Mouse (Mus musculus) MEL (cell line): Measurements from ENCODE around the gene Jmjd1c. TPM values are rescaled to one million over a fixed set of nuclear protein-coding genes. Genes with fewer than 3 reads are reported as not detected.

ENCODE experiments used
- DNase-seq: peaks from one replicate; pipeline ENCODE4 v3.0.0; 2011; ENCODE audit warnings: low read depth, low spot score
- H3K27ac ChIP-seq: 2 replicates; pipeline ENCODE4 v1.5.1; 2012; ENCODE audit warnings: low read depth, mild to moderate bottlenecking, control low read depth, low read length, moderate library complexity; ENCODE audit not compliant: control insufficient read depth
- H3K27me3 ChIP-seq, 2 experiments: fragments of 150-350 bp in 1 of 2; sonication (generic) in 1 of 2; 2 replicates each; pipeline ENCODE4 v1.6.1; 2012; ENCODE audit warnings: low read length in 2 of 2, mild to moderate bottlenecking in 2 of 2, improper control_type of control experiment in 1 of 2, moderate library complexity in 1 of 2; ENCODE audit not compliant: insufficient read depth in 2 of 2, control insufficient read depth in 1 of 2
- H3K36me3 ChIP-seq, 2 experiments: 2 replicates each; pipeline ENCODE4 v1.6.1; 2012 to 2014; ENCODE audit warnings: low read length in 2 of 2, improper control_type of control experiment in 1 of 2, inconsistent platforms in 1 of 2, mild to moderate bottlenecking in 1 of 2; ENCODE audit not compliant: insufficient read depth in 2 of 2, control insufficient read depth in 1 of 2
- H3K4me1 ChIP-seq, 2 experiments: fragments of 150-350 bp in 1 of 2; sonication (generic) in 1 of 2; 2 replicates each; pipeline ENCODE4 v1.6.1; 2012; ENCODE audit warnings: low read length in 2 of 2, improper control_type of control experiment in 1 of 2, mild to moderate bottlenecking in 1 of 2; ENCODE audit not compliant: insufficient read depth in 2 of 2, control insufficient read depth in 1 of 2
- H3K4me3 ChIP-seq, 2 experiments: fragments of 150-350 bp in 1 of 2; sonication (generic) in 1 of 2; 2 replicates each; pipeline ENCODE4 v1.5.1; 2012; ENCODE audit warnings: low read depth in 2 of 2, low read length in 2 of 2, mild to moderate bottlenecking in 2 of 2, moderate library complexity in 2 of 2, control low read depth in 1 of 2, improper control_type of control experiment in 1 of 2; ENCODE audit not compliant: control insufficient read depth in 1 of 2, insufficient read depth in 1 of 2
- H3K79me2 ChIP-seq: 2 replicates; pipeline ENCODE4 v1.6.1; 2012; ENCODE audit warnings: mild to moderate bottlenecking, low read length, moderate library complexity; ENCODE audit not compliant: control insufficient read depth, poor library complexity, insufficient read depth
- H3K9ac ChIP-seq: 2 replicates; pipeline ENCODE4 v1.6.1; 2012; ENCODE audit warnings: low read depth, mild to moderate bottlenecking, control low read depth, low read length, moderate library complexity; ENCODE audit not compliant: control insufficient read depth, poor library complexity, severe bottlenecking
- H3K9me3 ChIP-seq: fragments of 150-350 bp; sonication (generic); replicated peaks from 2 replicates; pipeline ENCODE4 v1.6.1; 2012; ENCODE audit warnings: mild to moderate bottlenecking, low read length, improper control_type of control experiment, moderate library complexity; ENCODE audit not compliant: insufficient read depth
- BHLHE40 ChIP-seq: IDR thresholded peaks from 2 replicates; pipeline ENCODE4 v1.6.1; 2012; ENCODE audit warnings: low read depth, mild to moderate bottlenecking, inconsistent platforms, low read length, improper control_type of control experiment, borderline replicate concordance
- CHD1 ChIP-seq: IDR thresholded peaks from 2 replicates; pipeline ENCODE4 v1.6.1; 2012; ENCODE audit warnings: low read depth, mild to moderate bottlenecking, inconsistent platforms, low read length, improper control_type of control experiment
- CHD2 ChIP-seq: IDR thresholded peaks from 2 replicates; pipeline ENCODE4 v1.6.1; 2011; ENCODE audit warnings: low read length, improper control_type of control experiment
- ELF1 ChIP-seq: IDR thresholded peaks from 2 replicates; pipeline ENCODE4 v1.6.1; 2014; ENCODE audit warnings: low read depth, mild to moderate bottlenecking, inconsistent platforms, low read length, improper control_type of control experiment, moderate library complexity
- EP300 ChIP-seq, 2 experiments: IDR thresholded peaks; 2 replicates each; pipeline ENCODE4 v1.6.1; 2011; ENCODE audit warnings: improper control_type of control experiment in 2 of 2, low read length in 2 of 2, low read depth in 1 of 2, mild to moderate bottlenecking in 1 of 2
- ETS1 ChIP-seq: IDR thresholded peaks from 2 replicates; pipeline ENCODE4 v1.6.1; 2012; ENCODE audit warnings: low read depth, mild to moderate bottlenecking, inconsistent platforms, low read length, improper control_type of control experiment, moderate library complexity
- GABPA ChIP-seq: IDR thresholded peaks from 2 replicates; pipeline ENCODE4 v1.6.1; 2012; ENCODE audit warnings: low read depth, mild to moderate bottlenecking, inconsistent platforms, low read length, improper control_type of control experiment, moderate library complexity
- GATA1 ChIP-seq: IDR thresholded peaks from 2 replicates; pipeline ENCODE4 v1.6.1; 2011; ENCODE audit warnings: low read depth, low read length, improper control_type of control experiment
- HCFC1 ChIP-seq: IDR thresholded peaks from 2 replicates; pipeline ENCODE4 v1.6.1; 2012; ENCODE audit warnings: low read depth, mild to moderate bottlenecking, inconsistent platforms, low read length, improper control_type of control experiment, moderate library complexity
- JUND ChIP-seq: IDR thresholded peaks from 2 replicates; pipeline ENCODE4 v1.6.1; 2011; ENCODE audit warnings: low read depth, mild to moderate bottlenecking, improper control_type of control experiment, low read length
- MAFK ChIP-seq: IDR thresholded peaks from 2 replicates; pipeline ENCODE4 v1.6.1; 2011; ENCODE audit warnings: low read depth, mild to moderate bottlenecking, low read length, improper control_type of control experiment, borderline replicate concordance
- MAX ChIP-seq: IDR thresholded peaks from 2 replicates; pipeline ENCODE4 v1.6.1; 2011; ENCODE audit warnings: low read length, improper control_type of control experiment
- MAZ ChIP-seq: IDR thresholded peaks from 2 replicates; pipeline ENCODE4 v1.6.1; 2012; ENCODE audit warnings: low read depth, mild to moderate bottlenecking, inconsistent platforms, low read length, improper control_type of control experiment
- MEF2A ChIP-seq: IDR thresholded peaks from 2 replicates; pipeline ENCODE4 v1.6.1; 2014; ENCODE audit warnings: low read depth, mild to moderate bottlenecking, inconsistent platforms, low read length, improper control_type of control experiment; ENCODE audit not compliant: poor library complexity, insufficient replicate concordance, severe bottlenecking; ENCODE audit errors: extremely low read depth
- MXI1 ChIP-seq: IDR thresholded peaks from 2 replicates; pipeline ENCODE4 v1.6.1; 2011; ENCODE audit warnings: mild to moderate bottlenecking, low read depth, low read length, improper control_type of control experiment
- MYB ChIP-seq: IDR thresholded peaks from 2 replicates; pipeline ENCODE4 v1.6.1; 2011; ENCODE audit warnings: mild to moderate bottlenecking, low read depth, low read length, improper control_type of control experiment
- MYC ChIP-seq: IDR thresholded peaks from 2 replicates; pipeline ENCODE4 v1.6.1; 2011; ENCODE audit warnings: low read depth, mild to moderate bottlenecking, low read length, improper control_type of control experiment, moderate library complexity
- NRF1 ChIP-seq: IDR thresholded peaks from 2 replicates; pipeline ENCODE4 v1.6.1; 2014; ENCODE audit warnings: low read depth, mild to moderate bottlenecking, inconsistent platforms, low read length, improper control_type of control experiment, moderate library complexity; ENCODE audit not compliant: poor library complexity, insufficient read depth, severe bottlenecking
- POLR2AphosphoS2 ChIP-seq: IDR thresholded peaks from 2 replicates; pipeline ENCODE4 v1.6.1; 2011; ENCODE audit warnings: low read length, improper control_type of control experiment
- POLR2AphosphoS5 ChIP-seq: IDR thresholded peaks from 2 replicates; pipeline ENCODE4 v1.6.1; 2012; ENCODE audit warnings: low read depth, borderline replicate concordance, mild to moderate bottlenecking, inconsistent platforms, low read length, moderate library complexity, mixed read lengths
- RAD21 ChIP-seq: IDR thresholded peaks from 2 replicates; pipeline ENCODE4 v1.6.1; 2011; ENCODE audit warnings: mild to moderate bottlenecking, low read depth, low read length, improper control_type of control experiment
- RCOR1 ChIP-seq: IDR thresholded peaks from 2 replicates; pipeline ENCODE4 v1.6.1; 2012; ENCODE audit warnings: low read depth, mild to moderate bottlenecking, inconsistent platforms, low read length, improper control_type of control experiment
- SIN3A ChIP-seq: IDR thresholded peaks from 2 replicates; pipeline ENCODE4 v1.6.1; 2012; ENCODE audit warnings: low read length, improper control_type of control experiment, inconsistent platforms
- SMC3 ChIP-seq: IDR thresholded peaks from 2 replicates; pipeline ENCODE4 v1.6.1; 2011; ENCODE audit warnings: low read depth, low read length, improper control_type of control experiment
- TCF12 ChIP-seq: IDR thresholded peaks from 2 replicates; pipeline ENCODE4 v1.6.1; 2014; ENCODE audit warnings: low read depth, mild to moderate bottlenecking, inconsistent platforms, low read length, improper control_type of control experiment, moderate library complexity
- UBTF ChIP-seq: IDR thresholded peaks from 2 replicates; pipeline ENCODE4 v1.6.1; 2012; ENCODE audit warnings: low read depth, mild to moderate bottlenecking, inconsistent platforms, low read length, improper control_type of control experiment, moderate library complexity, borderline replicate concordance; ENCODE audit not compliant: insufficient read depth
- USF1 ChIP-seq: IDR thresholded peaks from 2 replicates; pipeline ENCODE4 v1.6.1; 2014; ENCODE audit warnings: low read depth, mild to moderate bottlenecking, inconsistent platforms, low read length, improper control_type of control experiment, moderate library complexity
- ZC3H11A ChIP-seq: IDR thresholded peaks from 2 replicates; pipeline ENCODE4 v1.6.1; 2012; ENCODE audit warnings: low read depth, mild to moderate bottlenecking, inconsistent platforms, low read length, improper control_type of control experiment
- ZKSCAN1 ChIP-seq: IDR thresholded peaks from 2 replicates; pipeline ENCODE4 v1.6.1; 2012; ENCODE audit warnings: low read depth, mild to moderate bottlenecking, inconsistent platforms, low read length, improper control_type of control experiment, moderate library complexity
- ZMIZ1 ChIP-seq: IDR thresholded peaks from 2 replicates; pipeline ENCODE4 v1.6.1; 2012; ENCODE audit warnings: low read depth, mild to moderate bottlenecking, inconsistent platforms, low read length, improper control_type of control experiment, moderate library complexity
- ZNF384 ChIP-seq: IDR thresholded peaks from 2 replicates; pipeline ENCODE4 v1.6.1; 2012; ENCODE audit warnings: low read depth, mild to moderate bottlenecking, inconsistent platforms, low read length, improper control_type of control experiment
- polyA plus RNA-seq, 2 experiments: library from polyadenylated mRNA; stranded (reverse) in 1 of 2; unstranded in 1 of 2; fragments of >175 nt in 1 of 2; fragments of >200 nt in 1 of 2; gene quantifications; 2 replicates each; pipeline versions ENCODE4 v1.2.1 to v1.2.4; 2012; ENCODE audit warnings: low replicate concordance in 2 of 2, low read depth in 1 of 2; ENCODE audit not compliant: insufficient read length in 2 of 2, insufficient read depth in 1 of 2, missing spikeins in 1 of 2
- total RNA-seq: library from RNA; depleted of rRNA; stranded (reverse); fragments of 300-350 nt; gene quantifications from 2 replicates; pipeline ENCODE4 v1.2.3, GENCODE M21; 2012

Gene Jmjd1c
- total and polyA plus RNA-seq, 3 experiments = 10.6 to 62.3 (median 15.2) TPM

DNA sequence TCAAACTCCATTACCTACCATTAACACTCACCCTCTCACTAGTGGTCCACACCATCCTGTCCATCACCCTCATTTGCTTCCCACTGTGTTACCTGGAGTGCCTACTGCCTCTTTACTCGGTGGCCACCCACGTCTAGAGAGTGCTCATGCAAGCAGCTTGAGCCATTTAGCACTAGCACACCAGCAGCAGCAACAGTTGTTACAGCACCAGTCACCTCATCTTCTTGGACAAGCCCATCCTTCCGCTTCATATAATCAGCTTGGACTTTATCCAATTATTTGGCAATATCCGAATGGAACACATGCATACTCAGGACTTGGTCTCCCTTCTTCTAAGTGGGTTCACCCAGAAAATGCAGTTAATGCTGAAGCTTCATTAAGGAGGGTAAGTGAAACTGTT lies 124.3 kb downstream of the Jmjd1c start:
- Histone ChIP-seq H3K27me3 (no peaks in the 10 kb centered on the region), H3K4me1 (peaks cover 6 to 11% of the 10 kb centered on the region in 2 experiments), H3K9ac (no peak overlapping the region), H3K4me3 (no peak overlapping the region), H3K79me2 (peaks cover 7% of the 10 kb centered on the region; the same call in 1 of the 2 replicates), H3K9me3 (no peaks in the 10 kb centered on the region), H3K36me3 (peaks cover 20 to 32% of the 10 kb centered on the region in 2 experiments), H3K27ac (no peak overlapping the region)
- TF ChIP-seq MYC = no peak
- TF ChIP-seq BHLHE40 = no peak
- no peak for TF ChIP-seq ETS1
- TF ChIP-seq CHD2 = no peak
- TF ChIP-seq GABPA = no peak
- no peak for TF ChIP-seq EP300 (IDR thresholded peaks at IDR 0.05; ENCODE audit: low read depth in 1 of 2, low read length in 2 of 2)
- DNase-seq = no peak

DNA sequence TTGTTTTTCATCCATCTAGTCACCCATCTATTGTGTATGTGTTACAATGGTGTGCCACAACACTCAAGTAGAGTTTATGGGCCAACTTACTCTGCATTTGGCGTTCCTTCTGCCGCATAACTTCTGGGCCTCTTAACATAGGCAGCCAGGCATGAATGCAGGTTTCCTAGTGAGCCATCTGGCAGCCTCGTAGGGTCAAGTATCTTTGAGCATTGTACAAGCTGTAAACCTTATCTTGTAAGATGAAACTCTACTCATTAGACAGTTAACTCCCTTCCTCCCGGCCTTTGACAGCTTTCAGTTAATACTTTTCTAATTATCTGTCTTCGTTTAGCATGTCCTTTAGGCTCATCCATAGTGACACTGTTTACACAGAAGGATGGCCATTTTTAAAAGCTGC lies 125.4 kb downstream of the Jmjd1c start:
- peak; percentile 70 for DNase-seq
- peak overlapping the region; percentile 52 for H3K27ac ChIP-seq
- H3K36me3 ChIP-seq = peaks cover 20 to 30% of the 10 kb centered on the region in 2 experiments
- H3K79me2 ChIP-seq = peaks cover 7% of the 10 kb centered on the region; the same call in 1 of the 2 replicates
- no peak overlapping the region for H3K4me3 ChIP-seq
- no peaks in the 10 kb centered on the region for H3K27me3 ChIP-seq
- H3K9me3 ChIP-seq = no peaks in the 10 kb centered on the region
- 0 out of 2 replicates have a peak overlapping the region, but pooled peaks have one; percentile 22 for H3K9ac ChIP-seq
- H3K4me1 ChIP-seq = peaks cover 6 to 11% of the 10 kb centered on the region in 2 experiments
- no peak for TF ChIP-seq JUND
- no peak for TF ChIP-seq MYC
- TF ChIP-seq POLR2AphosphoS5 = no peak
- no peak for TF ChIP-seq USF1
- no peak for TF ChIP-seq MEF2A
- no peak for TF ChIP-seq ZC3H11A
- no peak for TF ChIP-seq ZNF384
- TF ChIP-seq ZMIZ1 = no peak
- TF ChIP-seq GABPA = no peak
- TF ChIP-seq MAZ = no peak
- TF ChIP-seq ZKSCAN1 = no peak
- no peak for TF ChIP-seq POLR2AphosphoS2
- TF ChIP-seq MAX = no peak
- TF ChIP-seq GATA1 = peak; percentile 69
- TF ChIP-seq MXI1 = peak; percentile 36; the same call in 1 of the 2 replicates
- no peak for TF ChIP-seq RAD21
- no peak for TF ChIP-seq ELF1
- no peak for TF ChIP-seq HCFC1
- TF ChIP-seq NRF1 = no peak
- TF ChIP-seq SMC3 = no peak
- TF ChIP-seq MAFK = no peak
- no peak for TF ChIP-seq UBTF
- TF ChIP-seq TCF12 = peak; percentile 61; the same call in 1 of the 2 replicates
- no peak for TF ChIP-seq CHD1
- no peak for TF ChIP-seq RCOR1
- TF ChIP-seq BHLHE40 = no peak
- no peak for TF ChIP-seq MYB
- peak; percentile 52 for TF ChIP-seq ETS1
- peak; percentile 70 for TF ChIP-seq SIN3A
- peak; percentile 47 to 65 for TF ChIP-seq EP300 (IDR thresholded peaks at IDR 0.05; ENCODE audit: low read depth in 1 of 2, low read length in 2 of 2)
